Mouse (Mus musculus) erythroblast, embryonic 14.5 days (primary cell): ENCODE measurements around the gene Cdk17.

ENCODE experiments used
- GATA1 ChIP-seq: IDR thresholded peaks from 2 replicates; pipeline ENCODE4 v1.6.1; 2012; ENCODE audit warnings: low read length, inconsistent platforms, mixed read lengths
- TAL1 ChIP-seq: IDR thresholded peaks from 3 replicates; pipeline ENCODE4 v1.6.1; 2012; ENCODE audit warnings: low read length, inconsistent platforms, mixed read lengths

DNA sequence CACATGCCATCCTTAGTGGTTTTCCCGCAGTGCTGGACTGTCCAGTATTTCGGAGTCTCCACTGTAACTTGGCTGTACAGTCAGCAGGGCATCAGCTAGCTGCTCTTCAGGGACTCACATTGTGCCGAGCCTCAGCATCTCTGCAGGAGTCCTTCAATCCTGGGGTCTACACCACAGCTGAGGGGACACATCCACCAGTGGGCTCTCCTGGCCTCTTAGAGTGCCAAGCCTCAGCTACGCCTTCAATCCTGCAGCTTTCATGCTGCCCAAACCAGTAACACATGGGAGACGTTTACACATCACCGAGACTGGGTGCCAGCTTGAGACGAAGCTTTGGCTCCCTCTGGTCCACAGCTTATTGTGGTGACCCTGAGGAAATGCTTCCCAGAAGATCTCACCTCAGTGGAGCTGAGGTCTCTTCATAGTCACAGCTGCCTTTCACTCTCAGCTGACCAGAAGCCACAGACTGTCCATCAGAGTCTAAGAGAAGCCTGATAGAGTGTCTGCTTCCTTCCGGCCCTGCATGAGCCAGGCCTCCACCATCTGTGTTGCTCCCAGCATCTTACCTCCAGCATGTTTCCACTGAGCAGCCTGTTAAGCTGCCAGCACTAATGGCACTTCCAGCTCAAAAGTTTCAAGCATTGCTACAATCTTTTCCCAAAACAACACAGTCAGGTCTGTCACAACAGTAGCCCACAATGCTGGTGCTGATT lies 54.5 kb downstream of the Cdk17 start:
- TF ChIP-seq GATA1 (no peak), TAL1 (no peak)
